Mouse (Mus musculus) erythroblast, embryonic 14.5 days (primary cell): Measurements from ENCODE around the gene Kat5.

Experiments used
- GATA1 ChIP-seq: IDR thresholded peaks from 2 replicates; pipeline ENCODE4 v1.6.1; 2012; ENCODE audit warnings: low read length, inconsistent platforms, mixed read lengths
- TAL1 ChIP-seq: IDR thresholded peaks from 3 replicates; pipeline ENCODE4 v1.6.1; 2012; ENCODE audit warnings: low read length, inconsistent platforms, mixed read lengths

DNA sequence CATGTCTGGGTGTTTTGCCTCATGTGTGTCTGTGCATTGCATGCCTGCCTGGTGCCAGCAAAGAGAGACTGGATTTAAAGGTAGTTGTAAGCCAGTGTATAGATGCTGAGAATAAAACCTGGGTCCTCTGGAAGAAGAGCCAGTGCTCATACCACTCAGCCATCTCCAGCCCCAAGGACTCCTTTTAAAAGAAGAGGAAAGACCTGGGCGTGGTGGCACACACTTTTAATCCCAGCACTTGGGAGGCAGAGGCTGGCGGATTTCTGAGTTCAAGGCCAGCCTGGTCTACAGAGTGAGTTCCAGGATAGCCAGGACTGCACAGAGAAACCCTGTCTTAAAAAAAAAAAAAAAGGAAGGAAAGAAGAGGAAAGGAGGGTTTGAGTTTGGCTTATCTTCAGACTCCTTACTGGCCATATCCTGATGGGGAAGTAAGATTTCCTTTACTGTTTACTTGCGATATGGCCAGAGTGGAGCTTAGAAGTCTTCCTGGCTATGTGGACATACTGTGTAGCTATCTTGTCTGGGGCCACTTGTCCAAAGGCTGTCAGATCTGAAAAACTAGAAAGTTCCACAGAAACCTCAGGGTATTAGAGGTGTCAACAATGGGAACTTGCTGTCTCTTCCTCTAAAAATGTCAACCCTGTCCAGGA lies 2.9 kb upstream of the Kat5 start:
- TF ChIP-seq GATA1 (no peak), TAL1 (no peak)
